Mouse (Mus musculus): ENCODE data around the gene Pld4. TPM values are rescaled to one million over a fixed set of nuclear protein-coding genes. Genes with fewer than 3 reads are reported as not detected.

Pld4 gene
- polyA plus RNA-seq, 1 experiment, result 128 TPM

GRCm38 (mm10) chr12:112752399-112752798 is 8.1 kb upstream of the Pld4 start:
- TF ChIP-seq CTCF (IDR thresholded peaks at IDR 0.05; ENCODE audit: control insufficient read depth, insufficient read depth, low read length) (no peak), POLR2A (IDR thresholded peaks at IDR 0.05; ENCODE audit: borderline replicate concordance, control insufficient read depth, low read depth, low read length) (no peak)
- no peaks in the 10 kb centered on the region; the same call in 1 of the 2 replicates for H3K4me1 ChIP-seq (ENCODE audit: control insufficient read depth, insufficient read depth, low read length)
- no peak overlapping the region for H3K4me3 ChIP-seq (replicated peaks; ENCODE audit: control insufficient read depth, low read depth, low read length)
- WGBS, result 4% methylated on average over 2 of the region's 2 CpGs
- H3K27ac ChIP-seq (ENCODE audit: control insufficient read depth, insufficient read depth, low read depth, low read length, poor library complexity), result no peak overlapping the region

GRCm38 (mm10) chr12:112755900-112756299 is 4.6 kb upstream of the Pld4 start:
- TF ChIP-seq CTCF (IDR thresholded peaks at IDR 0.05; ENCODE audit: control insufficient read depth, insufficient read depth, low read length) (no peak), POLR2A (IDR thresholded peaks at IDR 0.05; ENCODE audit: borderline replicate concordance, control insufficient read depth, low read depth, low read length) (no peak)
- 50% methylated on average over 4 of the region's 4 CpGs for WGBS

GRCm38 (mm10) chr12:112757896-112758295 is 2.6 kb upstream of the Pld4 start:
- TF ChIP-seq CTCF (IDR thresholded peaks at IDR 0.05; ENCODE audit: control insufficient read depth, insufficient read depth, low read length) (no peak), POLR2A (IDR thresholded peaks at IDR 0.05; ENCODE audit: borderline replicate concordance, control insufficient read depth, low read depth, low read length) (no peak)
- Histone ChIP-seq H3K4me1 (ENCODE audit: control insufficient read depth, insufficient read depth, low read length) (peaks cover 2% of the 10 kb centered on the region), H3K4me3 (replicated peaks; ENCODE audit: control insufficient read depth, low read depth, low read length) (no peak overlapping the region), H3K27ac (ENCODE audit: control insufficient read depth, insufficient read depth, low read depth, low read length, poor library complexity) (no peak overlapping the region)
- WGBS, result 78% methylated on average over 5 of the region's 5 CpGs

More at GRCm38 (mm10) chr12:112755900-112756299, 4.6 kb upstream of the Pld4 start:
- Histone ChIP-seq H3K4me1 (ENCODE audit: control insufficient read depth, insufficient read depth, low read length) (no peaks in the 10 kb centered on the region; the same call in 1 of the 2 replicates), H3K27ac (ENCODE audit: control insufficient read depth, insufficient read depth, low read depth, low read length, poor library complexity) (no peak overlapping the region), H3K4me3 (replicated peaks; ENCODE audit: control insufficient read depth, low read depth, low read length) (no peak overlapping the region)

- WGBS, result 76% methylated on average over 3 of the region's 3 CpGs
- no peak overlapping the region for H3K27ac ChIP-seq (ENCODE audit: control insufficient read depth, insufficient read depth, low read depth, low read length, poor library complexity)
- TF ChIP-seq CTCF (IDR thresholded peaks at IDR 0.05; ENCODE audit: control insufficient read depth, insufficient read depth, low read length), result no peak
- TF ChIP-seq POLR2A (IDR thresholded peaks at IDR 0.05; ENCODE audit: borderline replicate concordance, control insufficient read depth, low read depth, low read length), result no peak
- H3K4me3 ChIP-seq (replicated peaks; ENCODE audit: control insufficient read depth, low read depth, low read length), result no peak overlapping the region
- H3K4me1 ChIP-seq (ENCODE audit: control insufficient read depth, insufficient read depth, low read length), result peaks cover 2% of the 10 kb centered on the region
These were observed 984 bp upstream of the Pld4 start for GRCm38 (mm10) chr12:112759471-112759870.

GRCm38 (mm10) chr12:112761411-112761810 is 956 bp downstream of the Pld4 start:
- H3K27ac ChIP-seq (ENCODE audit: control insufficient read depth, insufficient read depth, low read depth, low read length, poor library complexity), result peak overlapping the region; percentile 81
- peak overlapping the region; percentile 57 for H3K4me3 ChIP-seq (replicated peaks; ENCODE audit: control insufficient read depth, low read depth, low read length)
- TF ChIP-seq CTCF (IDR thresholded peaks at IDR 0.05; ENCODE audit: control insufficient read depth, insufficient read depth, low read length) (no peak), POLR2A (IDR thresholded peaks at IDR 0.05; ENCODE audit: borderline replicate concordance, control insufficient read depth, low read depth, low read length) (no peak)
- H3K4me1 ChIP-seq (ENCODE audit: control insufficient read depth, insufficient read depth, low read length), result peaks cover 2% of the 10 kb centered on the region
- WGBS, result 24% methylated on average over 4 of the region's 4 CpGs

- Histone ChIP-seq H3K4me3 (replicated peaks; ENCODE audit: control insufficient read depth, low read depth, low read length) (peak overlapping the region; percentile 66), H3K27ac (ENCODE audit: control insufficient read depth, insufficient read depth, low read depth, low read length, poor library complexity) (peak overlapping the region; percentile 81), H3K4me1 (ENCODE audit: control insufficient read depth, insufficient read depth, low read length) (peaks cover 2% of the 10 kb centered on the region)
- TF ChIP-seq CTCF (IDR thresholded peaks at IDR 0.05; ENCODE audit: control insufficient read depth, insufficient read depth, low read length) (no peak), POLR2A (IDR thresholded peaks at IDR 0.05; ENCODE audit: borderline replicate concordance, control insufficient read depth, low read depth, low read length) (no peak; the same call in 1 of the 2 replicates)
- WGBS, result 28% methylated on average over 3 of the region's 3 CpGs
These were observed 1.6 kb downstream of the Pld4 start for GRCm38 (mm10) chr12:112762018-112762417.

- WGBS, result 69% methylated on average over 4 of the region's 4 CpGs
- Histone ChIP-seq H3K27ac (ENCODE audit: control insufficient read depth, insufficient read depth, low read depth, low read length, poor library complexity) (no peak overlapping the region), H3K4me3 (replicated peaks; ENCODE audit: control insufficient read depth, low read depth, low read length) (no peak overlapping the region), H3K4me1 (ENCODE audit: control insufficient read depth, insufficient read depth, low read length) (peaks cover 2% of the 10 kb centered on the region)
- TF ChIP-seq POLR2A (IDR thresholded peaks at IDR 0.05; ENCODE audit: borderline replicate concordance, control insufficient read depth, low read depth, low read length) (no peak), CTCF (IDR thresholded peaks at IDR 0.05; ENCODE audit: control insufficient read depth, insufficient read depth, low read length) (no peak)
These were observed 2.7 kb downstream of the Pld4 start for GRCm38 (mm10) chr12:112763176-112763575.

GRCm38 (mm10) chr12:112764141-112764540 is 3.7 kb downstream of the Pld4 start:
- TF ChIP-seq POLR2A (IDR thresholded peaks at IDR 0.05; ENCODE audit: borderline replicate concordance, control insufficient read depth, low read depth, low read length), result no peak
- TF ChIP-seq CTCF (IDR thresholded peaks at IDR 0.05; ENCODE audit: control insufficient read depth, insufficient read depth, low read length), result no peak
- 75% methylated on average over 5 of the region's 5 CpGs for WGBS
- H3K4me3 ChIP-seq (replicated peaks; ENCODE audit: control insufficient read depth, low read depth, low read length), result no peak overlapping the region
- no peak overlapping the region for H3K27ac ChIP-seq (ENCODE audit: control insufficient read depth, insufficient read depth, low read depth, low read length, poor library complexity)
- H3K4me1 ChIP-seq (ENCODE audit: control insufficient read depth, insufficient read depth, low read length), result peaks cover 2% of the 10 kb centered on the region

GRCm38 (mm10) chr12:112764991-112765390 is 4.5 kb downstream of the Pld4 start:
- H3K27ac ChIP-seq (ENCODE audit: control insufficient read depth, insufficient read depth, low read depth, low read length, poor library complexity), result no peak overlapping the region
- 66% methylated on average over 7 of the region's 7 CpGs for WGBS
- H3K4me3 ChIP-seq (replicated peaks; ENCODE audit: control insufficient read depth, low read depth, low read length), result no peak overlapping the region
- peaks cover 2% of the 10 kb centered on the region for H3K4me1 ChIP-seq (ENCODE audit: control insufficient read depth, insufficient read depth, low read length)
- TF ChIP-seq CTCF (IDR thresholded peaks at IDR 0.05; ENCODE audit: control insufficient read depth, insufficient read depth, low read length), result no peak
- TF ChIP-seq POLR2A (IDR thresholded peaks at IDR 0.05; ENCODE audit: borderline replicate concordance, control insufficient read depth, low read depth, low read length), result no peak

Data from bone marrow, adult 2 months (tissue).